Mouse (Mus musculus) testis, adult 2 months (tissue): ENCODE measurements around the gene Nr3c2.

Experiments used
- CTCF ChIP-seq: fragments of 200-500 bp; IDR thresholded peaks from 2 replicates; pipeline ENCODE4 v1.5.1; 2012; ENCODE audit warnings: low read depth, mild to moderate bottlenecking, inconsistent platforms, low read length, moderate library complexity; ENCODE audit not compliant: control insufficient read depth, insufficient read depth, insufficient replicate concordance
- POLR2A ChIP-seq: fragments of 200-500 bp; IDR thresholded peaks from 2 replicates; pipeline ENCODE4 v1.6.1; 2012; ENCODE audit warnings: low read depth, mild to moderate bottlenecking, inconsistent platforms, low read length, moderate library complexity; ENCODE audit not compliant: control insufficient read depth

- no peak for TF ChIP-seq POLR2A
- no peak for TF ChIP-seq CTCF
Measured at GRCm38 (mm10) chr8:77276827-77277226, 377.6 kb downstream of the Nr3c2 start.
